Mouse (Mus musculus): ENCODE measurements around the gene Homez.

The Homez gene

DNA sequence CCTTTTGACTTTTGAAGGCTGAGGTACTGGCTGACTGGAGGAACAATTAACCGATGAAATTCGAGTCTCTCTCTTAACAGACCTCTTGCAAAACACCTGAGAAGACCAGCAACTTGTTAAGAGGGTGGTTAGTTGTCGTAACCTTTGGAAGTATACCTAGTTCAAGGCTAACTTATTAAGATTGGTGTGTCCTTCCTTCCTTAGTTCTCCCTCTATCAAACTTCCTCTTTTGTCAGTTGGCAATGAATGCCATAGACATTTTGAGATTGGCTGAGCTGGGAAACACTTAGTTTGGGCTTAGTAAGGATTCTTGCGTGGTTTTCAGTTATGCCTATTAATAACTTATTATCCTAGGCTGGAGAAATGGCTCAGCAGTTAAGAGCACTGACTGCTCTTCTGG lies 2.7 kb downstream of the Homez start:
- no peak for DNase-seq (ENCODE audit: low spot score)

DNA sequence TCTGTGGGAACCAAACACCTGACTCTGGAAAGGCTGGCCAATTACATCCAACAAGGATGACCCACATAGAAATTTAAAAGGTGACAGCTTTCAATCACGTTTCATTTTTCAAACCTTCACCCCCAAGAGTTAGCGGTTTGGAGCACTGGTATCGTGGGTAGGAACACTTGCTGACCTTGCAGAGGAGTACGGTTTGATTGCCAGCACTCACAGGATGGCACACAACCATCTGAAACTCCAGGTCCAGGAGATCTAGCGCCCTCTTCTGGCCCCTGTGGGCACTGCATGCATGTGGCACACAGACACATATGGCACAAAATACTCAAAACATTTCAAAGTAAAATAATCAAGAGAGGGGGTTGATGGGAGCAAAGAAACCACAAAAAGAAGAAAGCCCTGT lies 3.8 kb downstream of the Homez start:
- DNase-seq (ENCODE audit: low spot score) = no peak

DNA sequence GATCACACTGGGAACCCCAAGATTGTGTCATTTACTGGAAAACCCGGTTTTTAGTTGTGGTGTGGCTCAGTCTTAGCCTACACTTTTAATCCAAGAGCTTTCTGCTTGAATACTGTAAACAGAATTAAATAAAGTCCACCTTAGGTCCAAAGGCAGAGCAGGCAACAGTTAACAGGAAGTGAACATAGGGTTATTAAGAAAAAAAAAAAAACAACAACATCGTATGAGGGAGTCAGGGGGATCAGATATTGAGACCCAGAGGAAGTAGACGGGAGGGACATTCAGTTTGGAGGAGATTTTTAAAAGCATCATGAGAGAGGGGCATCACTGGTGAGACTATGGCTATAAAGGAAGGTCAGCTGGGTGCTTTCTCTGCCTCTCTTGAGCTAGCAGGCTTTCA lies 4.5 kb downstream of the Homez start:
- no peak for DNase-seq (ENCODE audit: low spot score)

DNA sequence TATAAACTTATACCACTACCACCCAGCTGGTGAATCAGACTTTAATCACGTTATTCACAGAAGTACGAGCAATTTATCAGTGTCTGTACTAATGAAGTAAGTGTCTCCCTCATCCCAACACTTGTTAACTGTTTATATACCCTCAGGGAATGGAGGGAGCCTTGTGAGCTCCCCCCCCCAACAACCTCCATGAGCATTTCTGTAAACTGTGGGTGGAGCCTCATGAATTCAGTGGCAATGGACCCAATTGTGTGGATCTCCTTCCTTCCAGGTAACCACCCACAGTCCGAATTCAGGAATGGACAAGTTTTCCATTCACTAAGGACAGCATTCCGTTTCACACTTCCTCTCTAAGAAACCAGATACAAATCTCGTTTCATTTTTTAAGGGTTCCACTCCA lies 5.1 kb downstream of the Homez start:
- no peak for DNase-seq (ENCODE audit: low spot score)

DNA sequence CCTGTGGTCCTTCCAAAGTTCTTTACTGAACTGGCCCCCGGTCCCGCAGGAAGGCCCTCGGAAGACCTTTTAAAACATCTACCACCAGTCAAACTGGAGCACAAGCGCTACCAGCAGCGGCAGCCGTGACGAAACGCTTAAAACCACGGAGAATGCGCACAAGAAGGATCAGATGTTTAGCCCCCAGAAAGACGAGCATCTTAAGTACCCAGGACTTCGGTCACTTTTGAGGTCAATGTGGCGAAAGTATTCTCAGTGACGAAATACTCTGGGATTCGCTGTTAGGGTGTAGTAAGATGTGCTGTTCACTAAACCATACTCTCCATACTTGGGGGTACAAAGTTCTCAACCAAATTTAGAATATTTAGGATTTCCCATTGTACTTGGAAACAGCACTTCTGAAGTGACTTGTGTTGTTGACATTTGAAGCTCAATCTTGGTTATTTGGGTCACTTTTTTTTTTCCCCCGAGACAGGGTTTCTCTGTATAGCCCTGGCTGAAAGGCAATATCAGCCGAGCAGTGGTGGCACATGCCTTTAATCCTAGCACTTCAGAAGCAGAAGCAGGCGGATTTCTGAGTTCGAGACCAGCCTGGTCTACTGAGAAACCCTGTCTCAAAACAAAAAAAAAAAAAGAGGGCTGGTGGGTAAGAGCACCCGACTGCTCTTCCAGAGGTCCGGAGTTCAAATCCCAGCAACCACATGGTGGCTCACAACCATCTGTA lies 6.3 kb downstream of the Homez start:
- no peak for DNase-seq (ENCODE audit: low spot score)

DNA sequence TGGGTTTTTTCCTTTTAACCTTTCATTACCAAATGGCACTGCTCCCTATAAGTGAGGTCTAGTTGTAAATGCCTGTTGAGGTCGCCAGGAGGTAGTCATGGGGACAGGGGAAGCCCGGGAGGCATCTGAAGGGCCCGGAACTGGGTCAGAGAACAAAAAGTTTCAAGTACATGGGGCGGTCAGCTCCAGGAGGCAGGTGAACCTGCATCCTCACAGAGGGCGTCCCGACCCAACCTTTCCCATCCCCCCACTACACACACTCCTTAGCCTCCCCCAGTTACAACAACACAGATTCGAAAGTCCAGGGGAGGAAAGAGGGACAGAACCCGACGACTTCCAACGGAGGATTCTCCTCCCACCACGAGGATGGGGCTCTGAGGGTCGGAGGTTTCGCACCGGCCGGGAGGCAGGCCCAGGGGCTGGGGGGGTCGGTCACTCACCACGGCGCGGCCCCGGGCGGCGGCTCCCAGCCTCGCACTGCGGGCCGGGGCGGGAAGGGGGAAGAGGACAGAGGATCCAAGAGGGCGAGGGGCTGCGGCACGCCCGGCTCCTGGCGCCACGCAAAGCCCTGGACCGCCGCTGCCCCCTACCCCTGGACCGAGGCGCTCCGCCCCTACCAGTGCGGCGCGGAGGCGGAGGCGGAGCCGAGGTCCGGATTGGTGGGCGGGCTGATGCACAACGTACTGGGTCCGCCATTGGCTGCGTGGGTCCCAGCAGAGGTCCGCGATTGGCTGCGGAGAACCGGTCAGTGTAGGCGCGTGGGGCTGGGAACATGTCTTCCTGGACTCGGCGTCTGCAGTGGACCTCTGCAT lies 7.1 kb downstream of the Homez start:
- peak; percentile 69 for DNase-seq (ENCODE audit: low spot score)

DNA sequence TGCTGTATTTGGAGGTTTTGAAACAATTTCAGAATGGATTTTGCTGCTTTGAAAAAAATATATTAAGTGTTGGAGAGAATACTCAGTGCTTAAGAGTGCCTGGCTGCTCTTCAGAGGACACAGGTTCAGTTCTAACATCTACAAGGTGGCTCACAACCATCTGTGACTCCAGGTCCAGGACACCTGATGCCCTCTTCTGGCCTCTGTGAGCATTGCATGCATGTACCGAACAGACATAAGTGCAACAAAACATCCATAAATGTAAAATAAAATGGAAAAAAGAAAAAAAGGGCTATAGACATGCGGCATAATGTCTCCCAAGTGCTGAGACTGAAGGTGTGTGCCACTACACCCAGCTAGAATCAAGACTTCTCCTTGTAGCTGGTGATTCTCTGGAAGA lies 10.2 kb downstream of the Homez start:
- peak; percentile 55 for DNase-seq (ENCODE audit: low spot score)

DNA sequence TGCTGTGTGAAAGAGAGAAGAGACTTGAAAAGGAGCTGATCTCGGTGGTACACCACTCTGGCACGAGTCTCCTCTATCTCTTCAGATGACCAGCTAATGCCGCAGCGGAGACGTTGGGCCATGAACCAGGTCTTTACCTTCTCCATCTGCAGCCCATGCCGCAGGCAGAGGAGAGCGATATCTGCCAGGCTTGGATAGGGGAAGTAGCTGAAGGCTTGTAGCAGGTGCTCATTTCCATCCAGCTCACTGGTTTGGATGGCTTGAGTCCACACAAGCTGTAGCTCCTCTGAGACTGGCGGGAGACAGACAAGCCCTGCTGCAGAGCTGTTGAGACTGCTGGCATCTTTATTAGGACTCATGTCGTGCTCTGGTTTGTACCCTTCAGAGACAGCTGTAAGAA lies 12.9 kb downstream of the Homez start:
- DNase-seq (ENCODE audit: low spot score) = no peak

DNA sequence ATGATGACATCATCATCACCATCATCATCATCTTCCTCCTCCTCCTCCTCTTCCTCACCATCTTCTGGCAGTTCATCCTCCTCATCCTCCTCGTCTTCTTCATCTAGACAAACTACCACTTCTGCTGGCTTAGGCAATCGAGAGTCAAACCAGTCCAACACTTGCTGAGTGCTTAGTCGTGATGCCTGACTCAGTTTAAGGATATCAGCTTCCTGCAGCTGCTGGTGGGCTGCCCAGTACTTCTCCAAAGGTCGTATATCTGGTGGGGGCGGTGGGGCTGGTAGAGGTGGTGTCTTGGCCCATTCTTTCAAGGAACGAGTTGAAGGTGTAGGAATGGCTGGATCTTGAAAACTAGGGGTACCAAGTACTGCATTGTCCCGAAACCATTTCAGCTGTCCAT lies 14.1 kb downstream of the Homez start:
- no peak for DNase-seq (ENCODE audit: low spot score)

DNA sequence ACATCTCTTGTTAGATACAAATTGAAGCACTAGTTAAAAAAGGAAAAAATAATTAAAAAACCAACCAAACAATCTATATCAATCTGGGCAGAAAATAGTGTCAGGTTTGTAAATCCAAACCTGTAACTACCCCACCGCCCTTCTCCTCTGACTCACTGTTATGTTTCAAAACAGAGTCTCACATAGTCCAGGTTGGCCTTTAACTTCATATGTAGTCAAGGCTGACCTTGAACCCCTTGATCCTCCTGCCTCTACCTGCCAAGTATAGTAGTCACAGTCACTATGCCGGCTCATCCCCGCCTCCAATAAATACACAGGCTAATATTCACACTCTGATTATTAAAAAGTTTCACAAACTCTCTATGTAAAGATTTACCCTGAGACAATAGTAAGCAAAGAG lies 15.0 kb downstream of the Homez start:
- DNase-seq (ENCODE audit: low spot score) = no peak

DNA sequence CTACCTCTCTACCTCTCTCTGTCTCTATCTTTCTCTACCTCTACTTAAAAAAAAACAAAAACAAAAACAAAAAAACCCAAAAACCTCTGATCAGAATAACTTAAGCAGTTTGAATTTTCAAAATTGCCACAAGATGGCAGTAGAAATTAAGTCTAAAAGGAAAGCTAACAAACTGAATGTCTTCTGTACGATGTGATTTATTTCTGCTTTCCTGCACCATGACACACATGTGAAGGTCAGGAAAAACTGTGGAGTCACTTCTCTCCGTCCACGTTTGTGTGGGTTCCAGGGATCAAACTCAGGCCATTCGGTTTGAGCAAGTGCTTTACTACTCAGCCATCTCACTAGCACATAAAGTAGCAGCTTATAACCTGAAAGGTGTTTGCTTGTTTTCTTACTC lies 27.3 kb downstream of the Homez start:
- DNase-seq (ENCODE audit: low spot score) = peak; percentile 15

DNA sequence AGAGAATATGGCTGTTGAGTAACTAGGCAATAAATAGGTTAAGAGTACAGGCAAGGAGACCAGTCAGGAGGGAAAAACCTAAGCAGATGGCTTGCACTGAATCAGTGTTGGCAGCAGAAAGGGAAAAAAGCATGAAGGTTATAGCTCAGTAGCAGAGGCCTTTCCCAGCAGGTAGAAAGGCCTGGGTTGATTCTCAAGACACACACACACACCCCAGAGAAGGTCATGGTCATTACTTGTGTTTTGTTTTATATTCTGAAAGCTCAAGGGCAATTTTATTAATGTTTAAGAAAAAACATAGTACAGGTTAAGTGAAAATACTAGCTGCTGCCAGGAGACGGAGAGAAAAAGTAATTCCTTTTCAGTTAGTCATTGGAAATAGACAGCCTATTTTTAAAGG lies 47.0 kb downstream of the Homez start:
- DNase-seq (ENCODE audit: low spot score) = no peak

DNA sequence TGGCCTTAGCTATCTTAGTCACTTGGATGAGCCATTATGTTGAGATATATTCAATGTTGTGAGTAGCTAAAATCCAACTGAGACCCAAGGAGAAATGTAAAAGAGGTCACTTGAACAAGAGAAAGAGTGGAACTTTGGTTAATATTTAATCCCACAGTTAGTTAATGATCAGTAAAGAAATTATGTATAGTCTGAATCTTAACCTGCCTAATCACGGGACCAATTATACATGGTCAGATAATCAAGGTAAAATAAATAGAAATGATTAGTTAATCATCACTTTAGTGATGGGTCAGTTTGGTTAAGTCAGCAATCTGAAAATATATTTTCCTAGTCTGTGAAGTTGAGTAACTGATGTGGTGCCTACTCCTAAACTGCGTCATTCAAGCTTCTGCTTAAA lies 48.5 kb downstream of the Homez start:
- no peak for DNase-seq (ENCODE audit: low spot score)

DNA sequence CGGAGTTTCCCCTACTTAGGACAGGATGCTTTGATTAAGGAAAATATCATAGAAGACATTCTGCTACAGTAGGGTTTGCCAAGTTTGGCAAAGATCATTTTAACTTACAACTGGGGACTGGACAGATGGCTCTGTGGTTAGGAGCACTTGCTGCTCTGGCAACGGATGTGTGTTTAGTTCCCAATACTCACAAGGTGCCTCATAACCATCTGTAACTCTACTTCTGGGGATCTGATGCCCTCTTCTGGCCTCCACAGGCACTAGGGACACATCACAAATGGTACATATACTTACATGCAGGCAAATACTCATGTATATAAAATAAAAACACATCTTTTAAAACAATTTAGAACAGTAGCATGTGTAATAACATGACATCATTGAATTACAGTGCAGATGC lies 53.0 kb downstream of the Homez start:
- DNase-seq (ENCODE audit: low spot score) = peak; percentile 22

DNA sequence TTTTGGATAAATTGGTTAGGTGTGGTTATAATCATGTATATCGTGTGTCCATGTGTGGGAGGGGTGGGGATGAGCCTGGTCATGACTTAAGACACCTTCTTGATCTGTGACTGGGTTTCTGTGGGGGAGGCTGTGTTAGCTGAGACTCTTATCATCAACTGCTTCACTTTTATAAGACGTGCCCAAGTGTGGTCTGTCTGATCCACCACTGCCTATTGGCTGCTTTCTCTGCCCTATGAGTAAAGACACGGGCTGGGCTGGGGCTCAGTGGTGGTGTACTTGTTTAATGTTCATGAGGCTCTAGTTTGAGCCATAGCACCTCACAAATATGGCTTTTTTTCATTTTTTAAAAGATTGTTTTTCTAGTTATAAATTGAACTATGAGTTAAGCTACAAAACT lies 55.0 kb downstream of the Homez start:
- DNase-seq (ENCODE audit: low spot score) = no peak

DNA sequence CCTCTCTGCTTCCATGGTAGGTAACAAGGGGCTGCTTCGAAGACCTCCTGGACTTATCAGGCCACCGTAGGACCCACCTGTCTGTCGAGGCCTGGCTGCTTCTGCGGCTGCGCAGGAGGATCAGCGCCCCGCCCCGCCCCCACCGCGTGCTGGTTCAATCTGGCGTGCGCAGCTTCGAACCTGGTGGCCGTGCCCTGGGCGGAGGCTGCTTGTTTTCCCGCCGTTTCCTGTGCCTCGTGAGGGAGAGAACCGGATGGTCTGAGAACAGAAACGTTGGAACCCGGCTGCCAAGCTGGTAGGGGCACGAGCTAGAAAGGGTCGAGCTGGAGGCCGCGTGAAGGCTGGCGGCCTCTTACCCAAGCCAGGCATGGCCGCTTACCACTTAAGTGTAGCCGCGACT lies 56.8 kb downstream of the Homez start, which contains the start of gene Rnf212b:
TSS of gene Rnf212b (plus strand) at position 151 of the 400 bp plus-strand sequence.
- DNase-seq (ENCODE audit: low spot score) = no peak

DNA sequence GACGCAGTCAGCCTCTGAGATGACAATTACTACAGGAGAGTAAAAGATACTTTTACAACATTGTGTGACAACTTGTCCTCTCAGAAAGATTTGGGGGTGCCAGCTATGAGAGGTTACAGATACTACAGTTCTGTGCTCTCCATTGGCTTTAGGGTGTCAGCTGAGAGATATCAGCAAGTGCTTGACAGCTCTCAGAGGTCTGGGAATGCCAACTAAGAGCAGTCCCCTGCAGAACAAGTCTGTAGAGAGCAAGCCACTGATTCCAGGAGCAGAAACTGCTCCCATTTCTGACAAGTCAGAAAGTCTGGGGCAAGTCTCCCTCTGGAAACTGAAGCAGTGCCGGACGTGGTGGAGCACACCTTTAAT lies 61.1 kb downstream of the Homez start:
- DNase-seq (ENCODE audit: low spot score) = no peak

DNA sequence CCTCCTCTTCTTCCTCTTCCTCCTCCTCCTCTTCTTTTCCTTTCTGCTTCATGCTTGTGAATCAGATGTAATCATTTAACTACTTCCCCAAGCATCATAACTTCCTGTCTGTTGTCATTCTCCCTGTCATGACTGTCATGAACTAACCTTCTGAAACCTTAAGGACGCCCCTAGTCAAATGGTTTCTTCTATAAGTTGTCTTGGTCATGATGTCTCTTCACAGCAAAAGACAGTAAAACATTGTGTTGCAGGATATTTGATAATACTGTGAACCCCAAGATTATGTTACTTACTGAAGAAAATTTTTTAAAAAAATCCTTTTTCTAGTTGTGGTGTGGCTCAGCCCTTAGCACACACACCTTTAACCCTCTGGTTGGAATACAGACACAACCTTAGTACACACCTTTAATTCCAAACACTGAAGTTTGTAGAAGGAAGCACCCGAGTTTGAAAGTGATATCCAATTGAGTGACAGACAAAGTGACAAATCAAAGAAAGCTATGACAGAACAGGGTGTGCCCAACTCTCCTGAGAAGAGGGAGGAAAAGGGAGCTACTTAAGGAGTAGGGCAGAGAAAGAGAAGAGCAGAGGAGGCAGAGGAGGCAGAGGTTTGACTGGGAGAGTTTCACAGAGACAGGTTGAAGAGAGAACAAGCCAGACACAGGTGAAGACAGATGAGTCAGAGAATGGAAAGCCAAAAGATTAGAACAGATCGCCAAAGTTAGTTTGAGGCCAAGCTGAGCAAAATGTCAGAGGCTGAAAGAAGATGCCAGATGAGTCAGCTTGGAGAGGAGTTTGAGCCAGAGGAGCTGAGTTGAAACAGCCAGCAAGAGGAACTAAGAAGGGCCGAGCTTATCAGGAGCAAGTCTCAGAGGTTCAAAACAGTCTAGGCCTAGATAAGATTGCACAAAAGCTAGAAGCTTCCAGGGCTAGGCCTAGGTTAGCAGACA lies 61.8 kb downstream of the Homez start:
- DNase-seq (ENCODE audit: low spot score) = no peak

DNA sequence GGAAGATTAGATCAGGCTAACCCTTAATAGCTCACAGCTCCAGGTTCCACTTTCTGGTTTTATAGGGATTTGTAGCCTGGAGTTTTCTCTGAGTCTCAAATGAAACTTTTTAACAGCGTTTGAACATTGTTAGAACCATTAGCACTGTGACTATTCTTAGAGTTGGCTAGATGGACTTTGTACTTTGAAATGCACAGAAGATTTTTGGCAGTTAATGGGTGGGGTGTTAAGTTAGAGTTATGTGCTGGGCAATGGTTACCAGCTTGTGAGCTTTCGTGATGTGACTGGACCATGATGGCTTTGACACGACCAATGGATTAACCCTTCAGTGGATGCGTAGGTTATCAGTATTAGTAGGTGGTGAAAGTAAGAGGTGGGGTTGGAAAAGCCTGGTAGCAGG lies 64.6 kb downstream of the Homez start:
- DNase-seq (ENCODE audit: low spot score) = no peak

Data from layer of hippocampus, adult 9-10 months (tissue).